Comparison of ENCODE assay signal across 27 mouse cellular contexts in the genomic region with DNA sequence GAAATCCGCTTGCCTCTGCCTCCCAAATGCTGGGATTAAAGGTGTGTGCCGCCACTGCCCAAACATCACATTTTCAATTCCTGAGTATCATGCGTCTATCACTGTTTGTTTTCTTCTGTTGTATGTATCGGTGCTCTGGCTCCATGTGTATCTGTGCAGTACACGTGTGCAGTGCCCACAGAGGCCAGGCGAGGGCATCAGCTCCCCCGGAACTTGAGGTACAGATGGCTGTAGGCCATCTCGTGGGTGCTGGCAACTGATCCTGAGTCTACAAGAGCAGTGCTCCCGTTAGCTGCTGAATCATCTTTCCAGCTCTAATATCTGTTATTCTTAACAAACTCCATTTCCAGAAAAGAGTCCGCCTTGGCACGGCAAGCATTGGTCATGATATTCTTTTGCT. TPM values are rescaled to one million over a fixed set of nuclear protein-coding genes. Genes with fewer than 3 reads are reported as not detected.
A peak's percentile ranks its signal among the peaks of the same experiment; 100 is the strongest.
DNase-seq lines count a peak whose midpoint lies in the region; ATAC-seq and TF ChIP-seq lines count a peak whose summit lies in the region.
"Had no signal": no experiment of that assay in that cellular context is flagged by ENCODE, and none has a peak within 500 bp of the region (broad histone marks: within the 10 kb centered on the region; RNA-seq: fewer than 3 reads in every experiment).

No protein-coding gene starts in this region.

- no peak overlapping the region for H3K4me2 ChIP-seq in hindbrain, postnatal 0 days (ENCODE audit: low read depth, low read length)
- H3K4me2 ChIP-seq in hindbrain, embryonic 12.5 days (replicated peaks), result no peak overlapping the region
- H3K4me2 ChIP-seq in liver, embryonic 15.5 days, result no peak overlapping the region
- H3K4me2 ChIP-seq: embryonic facial prominence, embryonic 13.5 days; forebrain, embryonic 15.5 days; heart, embryonic 13.5 days; hindbrain, embryonic 13.5 days had no signal

- H3K79me2 ChIP-seq in MEL (ENCODE audit: control insufficient read depth, insufficient read depth, low read length, poor library complexity), result no peaks in the 10 kb centered on the region

- TF ChIP-seq EP300 in MEL (IDR thresholded peaks at IDR 0.05; ENCODE audit: low read depth in 1 of 2, low read length in 2 of 2), result no peak

- 95% methylated on average over 11 of the region's 11 CpGs for WGBS in hindbrain, postnatal 0 days
- WGBS in hindbrain, embryonic 12.5 days, result 95% methylated on average over 11 of the region's 11 CpGs
- WGBS in liver, embryonic 15.5 days (ENCODE audit: insufficient replicate concordance), result 88% methylated on average over 11 of the region's 11 CpGs

- H3K27ac ChIP-seq in hindbrain, postnatal 0 days, result no peak overlapping the region
- no peak overlapping the region for H3K27ac ChIP-seq in hindbrain, embryonic 12.5 days
- no peak overlapping the region for H3K27ac ChIP-seq in liver, embryonic 15.5 days (replicated peaks)
- H3K27ac ChIP-seq in MEL (ENCODE audit: control insufficient read depth, low read depth, low read length), result no peak overlapping the region
- no peak overlapping the region for H3K27ac ChIP-seq in embryonic fibroblast, embryonic 13.5 days (ENCODE audit: insufficient read depth, low read length)
- H3K27ac ChIP-seq: embryonic facial prominence, embryonic 13.5 days; forebrain, embryonic 15.5 days; heart, adult 2 months; heart, embryonic 10.5 days; heart, embryonic 13.5 days; hindbrain, embryonic 13.5 days had no signal

- H3K36me3 ChIP-seq in hindbrain, postnatal 0 days (ENCODE audit: insufficient read depth, low read length), result peaks cover 64% of the 10 kb centered on the region
- H3K36me3 ChIP-seq in hindbrain, embryonic 12.5 days, result peaks cover 84% of the 10 kb centered on the region
- H3K36me3 ChIP-seq in liver, embryonic 15.5 days (replicated peaks), result peaks cover 97% of the 10 kb centered on the region
- H3K36me3 ChIP-seq in MEL (ENCODE audit: control insufficient read depth in 1 of 2, insufficient read depth in 2 of 2, low read length in 2 of 2), result peaks cover 5 to 38% of the 10 kb centered on the region in 2 experiments; a peak in 3 of 4 replicates

- no peaks in the 10 kb centered on the region for H3K4me1 ChIP-seq in hindbrain, postnatal 0 days (ENCODE audit: insufficient read depth, low read length)
- no peaks in the 10 kb centered on the region for H3K4me1 ChIP-seq in hindbrain, embryonic 12.5 days
- H3K4me1 ChIP-seq in liver, embryonic 15.5 days (replicated peaks), result no peaks in the 10 kb centered on the region
- H3K4me1 ChIP-seq in MEL (ENCODE audit: control insufficient read depth in 1 of 2, insufficient read depth in 2 of 2, low read length in 2 of 2), result peaks cover 0 to 5% of the 10 kb centered on the region in 2 experiments; a peak in 2 of 4 replicates
- no peaks in the 10 kb centered on the region for H3K4me1 ChIP-seq in embryonic fibroblast, embryonic 13.5 days (ENCODE audit: control insufficient read depth, insufficient read depth, low read length)
- H3K4me1 ChIP-seq: embryonic facial prominence, embryonic 13.5 days; forebrain, embryonic 15.5 days; heart, embryonic 10.5 days; heart, embryonic 13.5 days; hindbrain, embryonic 13.5 days had no signal

- no peak overlapping the region for H3K9ac ChIP-seq in hindbrain, postnatal 0 days (replicated peaks; ENCODE audit: low read length)
- H3K9ac ChIP-seq in hindbrain, embryonic 12.5 days, result no peak overlapping the region
- H3K9ac ChIP-seq in liver, embryonic 15.5 days, result no peak overlapping the region
- H3K9ac ChIP-seq in MEL (ENCODE audit: control insufficient read depth, low read depth, low read length, poor library complexity, severe bottlenecking), result no peak overlapping the region
- H3K9ac ChIP-seq: embryonic facial prominence, embryonic 13.5 days; forebrain, embryonic 15.5 days; heart, embryonic 13.5 days; hindbrain, embryonic 13.5 days had no signal

- H3K9me3 ChIP-seq in hindbrain, postnatal 0 days (ENCODE audit: low read length), result no peaks in the 10 kb centered on the region
- no peaks in the 10 kb centered on the region for H3K9me3 ChIP-seq in hindbrain, embryonic 12.5 days (replicated peaks)
- H3K9me3 ChIP-seq in liver, embryonic 15.5 days (replicated peaks), result 0 out of 2 replicates have a peak, but pooled peaks cover 5% of the 10 kb centered on the region
- H3K9me3 ChIP-seq in MEL (replicated peaks; ENCODE audit: insufficient read depth, low read length), result no peaks in the 10 kb centered on the region
- H3K9me3 ChIP-seq: embryonic facial prominence, embryonic 13.5 days; G1E; heart, embryonic 10.5 days; heart, embryonic 13.5 days; hindbrain, embryonic 13.5 days had no signal

- no peaks in the 10 kb centered on the region for H3K27me3 ChIP-seq in hindbrain, postnatal 0 days (ENCODE audit: insufficient read depth, low read length)
- no peaks in the 10 kb centered on the region for H3K27me3 ChIP-seq in hindbrain, embryonic 12.5 days
- no peaks in the 10 kb centered on the region for H3K27me3 ChIP-seq in liver, embryonic 15.5 days
- no peaks in the 10 kb centered on the region for H3K27me3 ChIP-seq in MEL (ENCODE audit: control insufficient read depth in 1 of 2, insufficient read depth in 2 of 2, low read length in 2 of 2)
- H3K27me3 ChIP-seq: CH12.LX; embryonic facial prominence, embryonic 13.5 days; forebrain, embryonic 15.5 days; heart, embryonic 13.5 days; hindbrain, embryonic 13.5 days had no signal

- no peak for TF ChIP-seq POLR2A in MEL (IDR thresholded peaks at IDR 0.05; ENCODE audit: control insufficient read depth in 1 of 2, insufficient read depth in 1 of 2, low read depth in 1 of 2, low read length in 2 of 2, poor library complexity in 1 of 2)
- no peak for TF ChIP-seq POLR2A in embryonic fibroblast, embryonic 13.5 days (IDR thresholded peaks at IDR 0.05; ENCODE audit: low read depth, low read length)

- no peak for ATAC-seq in hindbrain, postnatal 0 days
- ATAC-seq in hindbrain, embryonic 12.5 days (ENCODE audit: low FRiP score), result no peak
- 0 out of 2 replicates have a peak, but pooled peaks have one; percentile 17 for ATAC-seq in liver, embryonic 15.5 days (ENCODE audit: insufficient read depth)
- ATAC-seq: forebrain, embryonic 15.5 days; hindbrain, embryonic 16.5 days; inflammation-experienced regulatory T-cells, adult 6 months; intestine, embryonic 16.5 days had no signal

- TF ChIP-seq CTCF in hindbrain, postnatal 0 days (IDR thresholded peaks at IDR 0.05; ENCODE audit: low read depth), result 0 out of 2 replicates have a peak, but pooled peaks have one; percentile 7
- peak; percentile 17 to 49 (median 37); a peak in 4 of 6 replicates for TF ChIP-seq CTCF in MEL (IDR thresholded peaks at IDR 0.05 in 2 of 3, conservative IDR thresholded peaks at IDR 0.05 in 1 of 3; ENCODE audit: control insufficient read depth in 1 of 3, insufficient read depth in 1 of 3, low read depth in 2 of 3, low read length in 3 of 3, poor library complexity in 1 of 3, severe bottlenecking in 1 of 3)
- TF ChIP-seq CTCF in embryonic fibroblast, embryonic 13.5 days (IDR thresholded peaks at IDR 0.05; ENCODE audit: borderline replicate concordance, insufficient read depth, low read length), result peak; percentile 6; the same call in 1 of the 2 replicates

- H3K4me3 ChIP-seq in hindbrain, postnatal 0 days (ENCODE audit: low read length), result no peak overlapping the region
- H3K4me3 ChIP-seq in hindbrain, embryonic 12.5 days, result no peak overlapping the region
- no peak overlapping the region for H3K4me3 ChIP-seq in liver, embryonic 15.5 days (replicated peaks)
- H3K4me3 ChIP-seq in MEL (ENCODE audit: control insufficient read depth in 1 of 2, insufficient read depth in 1 of 2, low read depth in 2 of 2, low read length in 2 of 2), result no peak overlapping the region
- no peak overlapping the region for H3K4me3 ChIP-seq in embryonic fibroblast, embryonic 13.5 days (ENCODE audit: insufficient read depth, low read length)
- H3K4me3 ChIP-seq: embryonic facial prominence, embryonic 13.5 days; forebrain, embryonic 15.5 days; heart, adult 2 months; heart, embryonic 10.5 days; heart, embryonic 13.5 days; hindbrain, embryonic 13.5 days had no signal

- no peak for DNase-seq in hindbrain, postnatal 0 days (ENCODE audit: low spot score)
- no peak for DNase-seq in liver
- peak; percentile 54 for DNase-seq in MEL (ENCODE audit: low read depth, low spot score)
- no peak for DNase-seq in kidney, postnatal 25 days
- no peak for DNase-seq in lung, adult 18-20 months
- DNase-seq: adrenal gland, postnatal 14 days; B cell, adult 2 months; cerebellum, adult 11 months; cerebellum, adult 2 months; cerebellum, adult 9-11 months; cerebellum, postnatal 25 days; gastrocnemius, postnatal 25 days; heart, adult 2 months; kidney, adult 2 months had no signal

- TF ChIP-seq RAD21 in MEL (IDR thresholded peaks at IDR 0.05; ENCODE audit: low read depth, low read length), result no peak; the same call in none of the 2 replicates

TF ChIP-seq in MEL, 35 proteins besides CTCF, POLR2A, EP300 and RAD21:
- TF ChIP-seq SMC3 (IDR thresholded peaks at IDR 0.05; ENCODE audit: low read depth, low read length) (0 out of 2 replicates have a peak, but pooled peaks have one; percentile 19), JUND (IDR thresholded peaks at IDR 0.05; ENCODE audit: low read depth, low read length) (no peak)

RNA-seq across cellular contexts. Expression of a gene that starts 11.8 kb away (rescaled TPM):
- total RNA-seq in hindbrain, postnatal 0 days (2014; rRNA removed), result 15.1 and 21.3 TPM in 2 replicates
- polyA plus RNA-seq in hindbrain, postnatal 0 days (2015; fragmentation: Nextera tagmentation; extraction: Ambion mirVana), result 21.1 and 25.0 TPM in 2 replicates
- polyA plus RNA-seq in hindbrain, embryonic 12.5 days (2016; fragmentation: Nextera tagmentation; extraction: Ambion mirVana), result 39.9 and 40.6 TPM in 2 replicates
- 23.9 and 25.4 TPM in 2 replicates for polyA plus RNA-seq in liver, embryonic 15.5 days (2015; fragmentation: Nextera tagmentation; extraction: Ambion mirVana)
- total RNA-seq in MEL (2012; rRNA removed), result 16.7 and 21.9 TPM in 2 replicates
- 10 to 100 TPM in 1 of 2 experiments, not detected in 1; 25.7 TPM for polyA plus RNA-seq in MEL (2012; ENCODE audit: insufficient read depth in 1 of 2, insufficient read length in 2 of 2, low read depth in 1 of 2, low replicate concordance in 2 of 2, missing spikeins in 1 of 2)
- 20.0 and 22.5 TPM in 2 replicates for polyA plus RNA-seq in embryonic fibroblast, embryonic 13.5 days (2011; ENCODE audit: insufficient read length, low read depth, missing spikeins)

RNA-seq across cellular contexts. Expression of a gene that starts 12.0 kb away (rescaled TPM):
- 34.0 and 38.2 TPM in 2 replicates for total RNA-seq in hindbrain, postnatal 0 days (2014; rRNA removed)
- 32.3 and 33.7 TPM in 2 replicates for polyA plus RNA-seq in hindbrain, postnatal 0 days (2015; fragmentation: Nextera tagmentation; extraction: Ambion mirVana)
- polyA plus RNA-seq in hindbrain, embryonic 12.5 days (2016; fragmentation: Nextera tagmentation; extraction: Ambion mirVana), result 65.1 and 71.8 TPM in 2 replicates
- 11.1 and 11.2 TPM in 2 replicates for polyA plus RNA-seq in liver, embryonic 15.5 days (2015; fragmentation: Nextera tagmentation; extraction: Ambion mirVana)
- 42.0 and 43.3 TPM in 2 replicates for total RNA-seq in MEL (2012; rRNA removed)
- polyA plus RNA-seq in MEL (2012; ENCODE audit: insufficient read depth in 1 of 2, insufficient read length in 2 of 2, low read depth in 1 of 2, low replicate concordance in 2 of 2, missing spikeins in 1 of 2), result 100 to 1,000 TPM in 1 of 2 experiments, 10 to 100 TPM in 1; 96.9 to 482 TPM
- polyA plus RNA-seq in embryonic fibroblast, embryonic 13.5 days (2011; ENCODE audit: insufficient read length, low read depth, missing spikeins), result 38.8 and 42.0 TPM in 2 replicates
